Mouse (Mus musculus): ENCODE results near the gene Luc7l2.

GRCm38 (mm10) chr6:38636852-38637618 lies 85.9 kb downstream of the Luc7l2 start, which contains the start of gene Klrg2:
- TF ChIP-seq CTCF (IDR thresholded peaks at IDR 0.05; ENCODE audit: borderline replicate concordance, insufficient read depth, low read depth, low read length) (no peak), POLR2A (IDR thresholded peaks at IDR 0.05; ENCODE audit: borderline replicate concordance, insufficient read depth, low read length) (no peak)
